Mouse (Mus musculus): ENCODE data around the gene Rp2. TPM values are rescaled to one million over a fixed set of nuclear protein-coding genes. Genes with fewer than 3 reads are reported as not detected.

Rp2 gene
- polyA plus RNA-seq, 1 experiment from 2014 or later, result 11.7 TPM

DNA sequence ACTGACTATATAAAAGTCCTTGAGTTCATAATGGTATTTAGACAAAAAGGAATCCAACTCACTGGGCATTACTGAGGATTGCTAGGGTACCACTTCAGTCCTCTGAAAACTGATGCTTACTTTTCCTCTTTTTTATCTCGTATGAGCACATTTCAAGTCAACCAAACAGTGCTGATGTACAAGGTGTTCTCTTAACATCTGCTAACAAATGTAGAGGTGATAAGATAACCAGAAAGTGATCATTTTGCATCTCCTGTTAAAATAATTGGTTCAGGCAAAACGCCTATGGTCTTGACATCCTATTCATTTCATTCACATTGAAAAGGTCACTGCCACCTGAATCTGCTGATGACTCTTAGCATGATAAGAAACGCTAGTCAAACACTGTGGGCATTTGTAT, 28.7 kb downstream of the Rp2 start:
- TF ChIP-seq CTCF (IDR thresholded peaks at IDR 0.05), result no peak
- TF ChIP-seq EP300 (IDR thresholded peaks at IDR 0.05), result no peak
- DNase-seq (ENCODE audit: low spot score), result no peak
- Histone ChIP-seq H3K27me3 (replicated peaks; ENCODE audit: insufficient read depth, low read length) (no peaks in the 10 kb centered on the region), H3K9ac (replicated peaks; ENCODE audit: low read depth) (no peak overlapping the region), H3K4me2 (replicated peaks; ENCODE audit: low read depth, low read length) (no peak overlapping the region), H3K27ac (ENCODE audit: low read length) (no peak overlapping the region), H3K4me1 (ENCODE audit: insufficient read depth, low read depth, low read length) (no peaks in the 10 kb centered on the region), H3K36me3 (ENCODE audit: insufficient read depth, low read length) (no peaks in the 10 kb centered on the region), H3K9me3 (ENCODE audit: low read length) (no peaks in the 10 kb centered on the region), H3K4me3 (ENCODE audit: low read depth, low read length) (no peak overlapping the region)
- 38% methylated on average over 3 of the region's 3 CpGs for WGBS
- ATAC-seq, result no peak

DNA sequence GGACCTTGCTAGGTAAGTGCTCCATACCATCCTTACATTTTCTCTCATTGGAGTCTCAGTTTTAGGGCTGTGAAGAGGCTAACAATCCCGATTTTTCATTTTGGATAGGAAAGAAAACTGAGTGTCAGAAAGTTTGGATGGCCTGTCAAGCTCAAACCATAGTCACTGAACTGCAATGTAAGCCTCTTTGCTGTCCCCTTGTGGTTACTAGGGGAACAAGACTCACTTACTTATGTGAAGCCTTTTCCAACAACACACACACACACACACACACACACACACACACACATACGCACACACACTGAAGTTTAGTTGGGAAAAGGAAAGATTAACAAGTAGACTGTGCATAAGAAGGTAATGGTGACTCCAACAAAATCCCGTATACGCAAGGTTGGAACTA, 39.8 kb downstream of the Rp2 start:
- TF ChIP-seq EP300 (IDR thresholded peaks at IDR 0.05) (no peak), CTCF (IDR thresholded peaks at IDR 0.05) (peak; percentile 66)
- DNase-seq (ENCODE audit: low spot score) (peak; percentile 22), ATAC-seq (no peak)

DNA sequence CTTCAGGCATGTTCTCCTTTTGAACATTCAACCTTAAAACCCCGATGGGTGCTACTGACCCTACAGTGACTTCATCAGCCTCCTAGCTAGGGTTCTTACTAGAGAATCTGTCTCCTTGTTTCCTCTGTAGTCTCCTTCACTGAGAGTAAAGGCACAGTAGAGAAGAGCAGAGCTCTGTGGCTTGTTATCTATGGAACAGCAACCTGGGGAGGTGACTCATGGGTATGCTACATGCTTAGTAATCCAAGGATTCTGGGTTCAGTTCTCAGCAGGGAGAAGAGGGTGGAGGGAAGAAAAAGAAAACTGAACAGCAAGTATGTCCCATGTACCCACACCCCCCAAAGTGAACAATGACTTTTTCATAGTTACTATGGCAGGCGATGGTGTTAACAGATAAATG, 42.6 kb downstream of the Rp2 start:
- Histone ChIP-seq H3K4me2 (replicated peaks; ENCODE audit: low read depth, low read length) (no peak overlapping the region), H3K36me3 (ENCODE audit: insufficient read depth, low read length) (no peaks in the 10 kb centered on the region), H3K4me1 (ENCODE audit: insufficient read depth, low read depth, low read length) (no peaks in the 10 kb centered on the region), H3K4me3 (ENCODE audit: low read depth, low read length) (no peak overlapping the region), H3K27me3 (replicated peaks; ENCODE audit: insufficient read depth, low read length) (no peaks in the 10 kb centered on the region), H3K27ac (ENCODE audit: low read length) (no peak overlapping the region), H3K9me3 (ENCODE audit: low read length) (no peaks in the 10 kb centered on the region), H3K9ac (replicated peaks; ENCODE audit: low read depth) (no peak overlapping the region)
- TF ChIP-seq CTCF (IDR thresholded peaks at IDR 0.05) (no peak), EP300 (IDR thresholded peaks at IDR 0.05) (no peak)
- DNase-seq (ENCODE audit: low spot score) (no peak), ATAC-seq (no peak)
- 88% methylated on average over 2 of the region's 2 CpGs for WGBS

More for the DNA sequence above, 39.8 kb downstream of the Rp2 start:
- H3K4me1 ChIP-seq (ENCODE audit: insufficient read depth, low read depth, low read length), result no peaks in the 10 kb centered on the region
- 82% methylated on average over 4 of the region's 4 CpGs for WGBS
- H3K9me3 ChIP-seq (ENCODE audit: low read length), result no peaks in the 10 kb centered on the region
- no peaks in the 10 kb centered on the region for H3K36me3 ChIP-seq (ENCODE audit: insufficient read depth, low read length)
- H3K4me2 ChIP-seq (replicated peaks; ENCODE audit: low read depth, low read length), result no peak overlapping the region
- no peak overlapping the region for H3K9ac ChIP-seq (replicated peaks; ENCODE audit: low read depth)
- H3K27ac ChIP-seq (ENCODE audit: low read length), result no peak overlapping the region
- H3K27me3 ChIP-seq (replicated peaks; ENCODE audit: insufficient read depth, low read length), result no peaks in the 10 kb centered on the region
- no peak overlapping the region for H3K4me3 ChIP-seq (ENCODE audit: low read depth, low read length)

DNA sequence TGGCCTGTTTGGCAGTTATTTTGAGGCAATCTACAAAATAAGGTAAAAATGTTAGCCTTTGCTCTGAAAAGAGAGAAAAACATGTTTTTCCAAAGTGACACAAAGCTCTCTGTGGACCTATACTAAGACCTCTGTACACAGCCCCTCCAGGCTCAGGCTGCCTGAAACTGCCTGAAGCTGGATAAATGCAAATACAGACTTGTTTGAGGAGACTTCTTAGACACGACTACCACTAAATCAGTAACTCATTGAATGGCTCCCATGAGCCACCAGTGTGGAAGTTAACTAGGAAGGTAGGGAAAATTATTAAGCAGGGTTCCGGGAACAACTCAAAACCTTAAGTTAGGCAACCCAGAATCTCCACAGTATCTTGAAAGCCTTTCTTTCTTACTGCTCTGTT, 43.4 kb downstream of the Rp2 start:
- H3K4me2 ChIP-seq (replicated peaks; ENCODE audit: low read depth, low read length), result no peak overlapping the region
- H3K36me3 ChIP-seq (ENCODE audit: insufficient read depth, low read length), result no peaks in the 10 kb centered on the region
- no peak overlapping the region for H3K9ac ChIP-seq (replicated peaks; ENCODE audit: low read depth)
- TF ChIP-seq CTCF (IDR thresholded peaks at IDR 0.05) (no peak), EP300 (IDR thresholded peaks at IDR 0.05) (no peak)
- 49% methylated on average over 2 of the region's 2 CpGs for WGBS
- H3K4me3 ChIP-seq (ENCODE audit: low read depth, low read length), result no peak overlapping the region
- no peaks in the 10 kb centered on the region for H3K9me3 ChIP-seq (ENCODE audit: low read length)
- no peaks in the 10 kb centered on the region for H3K4me1 ChIP-seq (ENCODE audit: insufficient read depth, low read depth, low read length)
- no peak overlapping the region for H3K27ac ChIP-seq (ENCODE audit: low read length)
- ATAC-seq, result 0 out of 2 replicates have a peak, but pooled peaks have one; percentile 37
- peak; percentile 5 for DNase-seq (ENCODE audit: low spot score)
- H3K27me3 ChIP-seq (replicated peaks; ENCODE audit: insufficient read depth, low read length), result no peaks in the 10 kb centered on the region

DNA sequence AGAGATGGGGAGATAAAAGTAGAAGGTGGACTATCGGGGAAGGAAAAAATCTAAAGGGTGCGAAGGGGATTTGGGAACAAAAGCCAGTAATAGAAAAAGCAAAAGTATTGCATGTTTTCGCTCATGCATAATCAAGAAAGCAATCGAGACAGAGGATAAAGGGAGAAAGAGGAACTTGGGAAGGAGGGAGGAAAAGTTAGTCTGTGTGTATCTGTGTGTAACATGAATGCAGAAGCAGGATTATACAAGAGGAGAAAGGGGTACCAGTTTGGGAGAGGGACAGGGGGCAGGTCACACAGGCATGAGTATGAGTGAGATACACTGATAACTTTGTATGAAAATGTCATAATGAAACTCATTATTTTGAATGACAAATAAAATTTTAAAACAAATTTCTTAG, 47.1 kb downstream of the Rp2 start:
- no peak overlapping the region for H3K4me2 ChIP-seq (replicated peaks; ENCODE audit: low read depth, low read length)
- DNase-seq (ENCODE audit: low spot score) (no peak), ATAC-seq (no peak)
- no peak overlapping the region for H3K27ac ChIP-seq (ENCODE audit: low read length)
- H3K4me1 ChIP-seq (ENCODE audit: insufficient read depth, low read depth, low read length), result no peaks in the 10 kb centered on the region
- TF ChIP-seq EP300 (IDR thresholded peaks at IDR 0.05), result no peak
- no peak for TF ChIP-seq CTCF (IDR thresholded peaks at IDR 0.05)
- H3K9me3 ChIP-seq (ENCODE audit: low read length), result no peaks in the 10 kb centered on the region
- no peaks in the 10 kb centered on the region for H3K27me3 ChIP-seq (replicated peaks; ENCODE audit: insufficient read depth, low read length)
- H3K4me3 ChIP-seq (ENCODE audit: low read depth, low read length), result no peak overlapping the region
- H3K9ac ChIP-seq (replicated peaks; ENCODE audit: low read depth), result no peak overlapping the region
- H3K36me3 ChIP-seq (ENCODE audit: insufficient read depth, low read length), result no peaks in the 10 kb centered on the region
- WGBS, result 89% methylated on average over 4 of the region's 4 CpGs

DNA sequence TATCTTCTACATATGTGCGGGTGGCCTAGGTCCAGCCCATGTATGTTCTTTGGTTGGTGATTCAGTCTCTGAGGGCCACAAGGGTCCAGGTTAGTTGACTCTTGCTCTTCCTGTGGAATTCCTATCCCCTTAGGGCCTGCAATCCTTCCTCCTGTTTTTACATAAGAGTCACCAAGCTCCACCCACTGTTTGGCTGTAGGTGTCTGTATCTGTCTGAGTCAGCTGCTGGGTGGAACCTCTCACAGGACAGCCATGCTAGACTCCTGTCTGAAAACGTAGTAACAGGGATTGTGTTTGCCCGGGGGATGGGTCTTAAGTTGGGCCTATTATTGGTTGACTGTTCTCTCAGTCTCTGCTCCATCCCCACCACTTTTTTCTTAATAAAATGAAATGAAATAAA, 47.9 kb downstream of the Rp2 start:
- ATAC-seq, result no peak
- H3K4me3 ChIP-seq (ENCODE audit: low read depth, low read length), result no peak overlapping the region

More for the DNA sequence above, 47.9 kb downstream of the Rp2 start:
- TF ChIP-seq EP300 (IDR thresholded peaks at IDR 0.05) (no peak), CTCF (IDR thresholded peaks at IDR 0.05) (no peak)
- no peak for DNase-seq (ENCODE audit: low spot score)
- no peak overlapping the region for H3K4me2 ChIP-seq (replicated peaks; ENCODE audit: low read depth, low read length)
- no peak overlapping the region for H3K9ac ChIP-seq (replicated peaks; ENCODE audit: low read depth)
- no peaks in the 10 kb centered on the region for H3K9me3 ChIP-seq (ENCODE audit: low read length)
- no peaks in the 10 kb centered on the region for H3K27me3 ChIP-seq (replicated peaks; ENCODE audit: insufficient read depth, low read length)
- no peaks in the 10 kb centered on the region for H3K4me1 ChIP-seq (ENCODE audit: insufficient read depth, low read depth, low read length)
- WGBS, result 75% methylated on average over 3 of the region's 3 CpGs
- H3K27ac ChIP-seq (ENCODE audit: low read length), result no peak overlapping the region
- no peaks in the 10 kb centered on the region for H3K36me3 ChIP-seq (ENCODE audit: insufficient read depth, low read length)

Data from lung, postnatal 0 days (tissue).